Mouse (Mus musculus) kidney, adult 2 months (tissue): Measurements from ENCODE around the gene Syce2.

Experiments used
- CTCF ChIP-seq: fragments of 200-500 bp; conservative IDR thresholded peaks from 2 replicates; pipeline ENCODE4 v1.5.1; 2011; ENCODE audit warnings: low read depth, mild to moderate bottlenecking, control low read depth, low read length, moderate library complexity, mixed read lengths; ENCODE audit not compliant: insufficient read depth, insufficient read length
- POLR2A ChIP-seq: fragments of 200-500 bp; IDR thresholded peaks from one replicate; pipeline ENCODE4 v1.6.1; 2011; ENCODE audit warnings: low read depth, low read length, control low read depth

GRCm38 (mm10) chr8:84902920-84903661 lies 31.2 kb downstream of the Syce2 start:
- TF ChIP-seq POLR2A = no peak
- peak; percentile 69 for TF ChIP-seq CTCF
